Mouse (Mus musculus) ES-Bruce4 (cell line): ENCODE results near the gene Malrd1.

ENCODE experiments used
- CTCF ChIP-seq: IDR thresholded peaks from one replicate; pipeline ENCODE4 v1.8.1; 2011; ENCODE audit warnings: low read depth, low read length
- POLR2A ChIP-seq: IDR thresholded peaks from one replicate; pipeline ENCODE4 v1.8.1; 2011; ENCODE audit warnings: low read length; ENCODE audit not compliant: insufficient read depth

DNA sequence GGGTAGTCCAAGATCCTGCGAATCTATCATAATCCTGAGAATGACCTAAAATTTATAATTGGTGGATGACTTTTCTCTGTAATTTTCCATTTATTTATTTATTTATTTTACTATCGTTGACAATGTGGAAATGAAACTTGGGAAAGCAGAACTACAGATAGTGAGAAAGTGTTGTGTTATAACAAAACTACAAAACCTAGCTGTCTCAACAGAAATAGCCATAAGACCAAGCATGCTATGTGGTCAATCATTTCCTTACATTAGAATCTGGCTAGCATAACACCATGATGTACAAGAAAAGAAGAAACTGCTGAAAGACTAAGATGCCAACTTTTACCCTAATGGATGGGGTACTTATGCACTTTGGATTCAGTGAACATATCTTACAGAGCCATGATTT, 656.9 kb downstream of the Malrd1 start:
- no peak for TF ChIP-seq CTCF
- no peak for TF ChIP-seq POLR2A
